Mouse (Mus musculus) neural tube, embryonic 14.5 days (tissue): ENCODE measurements around the gene Slc7a15. TPM values are rescaled to one million over a fixed set of nuclear protein-coding genes. Genes with fewer than 3 reads are reported as not detected.
"Not testable (repeated sequence)": the region's sequence is repeated elsewhere in the genome, so short reads cannot be mapped to it uniquely, and the experiment has no call there.

Source experiments
- ATAC-seq: fragments of 200-750 bp; cut with Nextera tagmentation; 2 replicates; pipeline ENCODE4 v1.8.0; 2017; ENCODE audit warnings: low read depth, mild to moderate bottlenecking, moderate TSS enrichment, moderate library complexity
- H3K27ac ChIP-seq: fragments of 300-500 bp; sonication (generic); 2 replicates; pipeline ENCODE4 v1.5.1; 2014; ENCODE audit warnings: low read depth, mild to moderate bottlenecking, control low read depth, low read length, moderate library complexity, mixed read lengths
- H3K27me3 ChIP-seq: fragments of 300-500 bp; sonication (generic); 2 replicates; pipeline ENCODE4 v1.6.1; 2014; ENCODE audit warnings: low read length; ENCODE audit not compliant: control insufficient read depth, insufficient read depth
- H3K36me3 ChIP-seq: fragments of 300-500 bp; sonication (generic); 2 replicates; pipeline ENCODE4 v1.6.1; 2014; ENCODE audit warnings: low read length, mixed read lengths; ENCODE audit not compliant: control insufficient read depth, insufficient read depth
- H3K4me1 ChIP-seq: fragments of 300-500 bp; sonication (generic); 2 replicates; pipeline ENCODE4 v1.6.1; 2014; ENCODE audit warnings: low read length; ENCODE audit not compliant: control insufficient read depth, insufficient read depth
- H3K4me2 ChIP-seq: fragments of 300-500 bp; sonication (generic); 2 replicates; pipeline ENCODE4 v1.6.1; 2014; ENCODE audit warnings: mild to moderate bottlenecking, low read depth, low read length, control low read depth
- H3K4me3 ChIP-seq: fragments of 300-500 bp; sonication (generic); 2 replicates; pipeline ENCODE4 v1.5.1; 2014; ENCODE audit warnings: low read depth, low read length, control low read depth, mixed read lengths
- H3K9ac ChIP-seq: fragments of 300-500 bp; sonication (generic); replicated peaks from 2 replicates; pipeline ENCODE4 v1.6.1; 2014; ENCODE audit warnings: low read depth, mild to moderate bottlenecking, control low read depth, low read length, mixed read lengths
- H3K9me3 ChIP-seq: fragments of 300-500 bp; sonication (generic); 2 replicates; pipeline ENCODE4 v1.6.1; 2016; ENCODE audit warnings: low read length; ENCODE audit not compliant: control insufficient read depth
- WGBS: fragments of 180-500 bp; shearing (Covaris S2); extraction: QIAGEN DNeasy Blood & Tissue Kit; methylation state at CpG from one replicate; pipeline ENCODE4 v1.1.7; 2014; 5-methylcytosine and 5-hydroxymethylcytosine counted together
- polyA plus RNA-seq: library from polyadenylated mRNA; unstranded; fragments of >200 nt; fragmentation: Nextera tagmentation; extraction: Ambion mirVana; gene quantifications from 2 replicates; pipeline ENCODE4 v1.2.1, GENCODE M21; 2014

Gene Slc7a15
- polyA plus RNA-seq, 1 experiment from 2014 or later, result not detected

DNA sequence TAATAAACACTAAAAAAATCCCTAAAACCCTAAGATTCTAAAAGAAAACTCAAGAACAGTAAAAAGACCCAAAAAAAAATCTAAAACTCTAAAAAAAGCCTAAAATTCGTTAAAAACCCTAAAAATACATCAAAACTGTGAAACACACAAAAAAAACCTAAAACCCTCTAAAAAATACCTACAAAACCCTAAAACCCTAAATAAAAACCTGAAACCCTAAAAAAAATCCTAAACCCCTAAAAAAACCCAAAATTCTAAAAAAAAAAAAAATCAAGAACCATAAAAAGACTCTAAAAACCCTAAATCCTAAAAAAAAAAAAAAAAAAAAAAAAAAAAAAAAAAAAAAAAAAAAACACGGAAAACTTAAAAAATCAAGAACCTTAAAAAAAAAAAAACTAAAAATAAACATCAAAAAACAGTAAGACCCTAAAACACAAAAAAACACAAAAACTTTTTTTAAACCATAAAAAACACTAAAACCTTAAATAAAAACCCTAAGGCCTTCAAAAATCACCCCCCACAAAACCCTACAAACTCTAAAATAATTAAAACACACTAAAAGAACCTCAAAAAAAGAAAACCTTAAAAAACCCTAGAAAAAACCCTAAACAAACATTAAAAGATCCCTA is 34.0 kb upstream of the Slc7a15 start:
- no peak for ATAC-seq
- WGBS, result 97% methylated on average over 2 of the region's 2 CpGs
- Histone ChIP-seq H3K9ac (no peak overlapping the region), H3K36me3 (no peaks in the 10 kb centered on the region), H3K27ac (no peak overlapping the region), H3K4me1 (no peaks in the 10 kb centered on the region), H3K4me2 (no peak overlapping the region), H3K4me3 (no peak overlapping the region), H3K27me3 (no peaks in the 10 kb centered on the region), H3K9me3 (no peaks in the 10 kb centered on the region)

DNA sequence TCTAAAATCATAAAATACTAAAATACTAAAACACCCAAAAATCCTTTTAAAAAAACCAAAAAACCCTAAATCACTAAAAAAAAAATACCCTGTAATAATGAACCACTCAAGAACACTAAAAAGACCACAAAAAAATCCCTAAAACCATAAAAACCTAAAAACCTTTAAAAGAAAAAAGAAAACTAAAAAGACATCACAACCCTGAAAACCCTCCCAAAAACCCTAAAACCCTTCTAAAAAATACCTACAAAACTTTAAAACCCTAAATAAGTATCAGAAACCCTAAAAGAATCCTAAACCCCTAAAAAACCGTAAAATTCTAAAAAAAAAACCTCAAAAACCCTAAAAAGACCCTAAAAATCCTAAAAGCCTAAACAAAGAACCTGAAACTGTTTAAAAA is 32.8 kb upstream of the Slc7a15 start:
- Histone ChIP-seq H3K9ac (no peak overlapping the region), H3K27ac (no peak overlapping the region), H3K27me3 (no peaks in the 10 kb centered on the region), H3K4me1 (no peaks in the 10 kb centered on the region), H3K4me3 (no peak overlapping the region), H3K4me2 (no peak overlapping the region), H3K9me3 (no peaks in the 10 kb centered on the region), H3K36me3 (no peaks in the 10 kb centered on the region)
- no peak for ATAC-seq
- 94% methylated on average over 1 of the region's 1 CpGs for WGBS

DNA sequence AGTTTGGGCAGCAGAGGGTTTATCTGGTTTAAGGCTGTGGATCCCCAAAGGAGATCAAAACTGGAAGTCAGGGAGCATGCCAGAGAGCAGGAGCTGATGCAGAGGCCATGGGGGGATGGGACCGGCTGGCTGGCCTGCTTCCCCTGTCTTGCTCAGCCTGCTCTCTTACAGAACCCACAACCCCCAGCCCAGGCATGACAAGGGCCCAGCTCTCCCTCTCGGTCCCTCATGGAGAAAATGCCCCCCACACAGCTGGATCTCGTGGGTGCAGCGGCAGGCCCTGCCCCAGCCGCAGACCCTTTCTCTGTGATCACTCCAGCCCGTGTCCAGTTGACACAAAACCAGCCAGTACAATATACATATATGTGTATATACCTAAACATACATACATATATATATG is 30.7 kb upstream of the Slc7a15 start:
- Histone ChIP-seq H3K4me1 (no peaks in the 10 kb centered on the region), H3K27me3 (no peaks in the 10 kb centered on the region), H3K4me2 (no peak overlapping the region), H3K4me3 (no peak overlapping the region), H3K9me3 (no peaks in the 10 kb centered on the region), H3K9ac (no peak overlapping the region), H3K36me3 (no peaks in the 10 kb centered on the region), H3K27ac (no peak overlapping the region)
- no peak for ATAC-seq
- 99% methylated on average over 6 of the region's 6 CpGs for WGBS

DNA sequence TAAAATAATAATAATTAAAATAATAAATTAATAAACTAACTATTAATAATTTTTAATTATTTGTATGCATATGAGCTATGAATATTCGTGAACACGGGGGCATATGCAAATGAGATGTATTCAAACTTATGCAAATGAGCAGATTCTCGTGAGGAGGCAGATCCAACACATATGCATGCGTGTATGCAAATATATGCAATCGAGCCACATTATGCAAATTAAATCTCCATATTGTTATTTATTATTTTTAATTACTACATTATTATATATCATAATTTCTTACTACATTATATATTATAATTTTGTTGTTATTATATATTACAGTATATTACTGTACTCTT is 21.8 kb upstream of the Slc7a15 start:
- Histone ChIP-seq H3K4me3 (no peak overlapping the region), H3K9me3 (no peaks in the 10 kb centered on the region), H3K4me2 (no peak overlapping the region), H3K27ac (no peak overlapping the region), H3K36me3 (no peaks in the 10 kb centered on the region), H3K27me3 (no peaks in the 10 kb centered on the region), H3K4me1 (no peaks in the 10 kb centered on the region), H3K9ac (no peak overlapping the region)
- 87% methylated on average over 5 of the region's 5 CpGs for WGBS
- no peak for ATAC-seq

DNA sequence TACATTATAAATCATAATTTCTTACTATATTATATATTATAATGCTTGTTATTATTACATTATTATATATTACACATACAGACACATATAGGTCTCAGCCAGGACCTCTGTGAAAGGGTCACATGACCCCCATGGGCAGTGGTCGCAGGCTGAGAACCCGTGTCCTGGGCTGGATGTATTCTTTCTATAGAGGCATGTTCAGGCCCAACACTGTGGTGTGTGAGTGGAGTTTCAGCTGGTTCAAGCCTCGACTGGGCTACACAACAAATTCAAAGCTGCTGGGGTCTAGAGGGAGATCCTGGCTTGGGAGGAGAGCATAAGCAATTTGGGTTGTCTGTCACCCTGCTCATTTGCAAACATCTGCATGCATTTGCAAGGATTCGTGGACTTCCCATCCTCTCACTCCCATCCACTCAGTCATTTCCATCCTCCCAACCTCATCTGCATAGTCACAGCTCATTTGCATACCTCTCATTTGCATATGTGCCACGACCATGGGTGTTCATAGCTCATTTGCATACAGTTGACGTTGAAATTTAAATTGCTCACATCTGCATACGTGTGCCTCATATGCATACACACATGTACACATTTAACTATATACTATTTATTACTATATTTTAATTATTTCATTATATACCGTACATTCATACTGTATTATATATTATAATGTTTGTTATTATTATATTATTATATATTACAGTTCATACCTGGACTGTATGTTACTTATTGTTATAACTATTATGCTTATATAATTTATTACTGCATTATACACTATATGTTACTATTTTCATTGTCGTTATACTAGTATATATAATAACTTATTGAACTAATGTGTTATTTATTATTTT is 21.2 kb upstream of the Slc7a15 start:
- no peaks in the 10 kb centered on the region for H3K27me3 ChIP-seq
- no peaks in the 10 kb centered on the region for H3K36me3 ChIP-seq
- 79% methylated on average over 9 of the region's 9 CpGs for WGBS
- H3K4me1 ChIP-seq, result no peaks in the 10 kb centered on the region
- no peak overlapping the region for H3K4me3 ChIP-seq
- H3K4me2 ChIP-seq, result no peak overlapping the region
- H3K27ac ChIP-seq, result no peak overlapping the region
- peak; percentile 78 for ATAC-seq
- H3K9me3 ChIP-seq, result no peaks in the 10 kb centered on the region
- no peak overlapping the region for H3K9ac ChIP-seq

DNA sequence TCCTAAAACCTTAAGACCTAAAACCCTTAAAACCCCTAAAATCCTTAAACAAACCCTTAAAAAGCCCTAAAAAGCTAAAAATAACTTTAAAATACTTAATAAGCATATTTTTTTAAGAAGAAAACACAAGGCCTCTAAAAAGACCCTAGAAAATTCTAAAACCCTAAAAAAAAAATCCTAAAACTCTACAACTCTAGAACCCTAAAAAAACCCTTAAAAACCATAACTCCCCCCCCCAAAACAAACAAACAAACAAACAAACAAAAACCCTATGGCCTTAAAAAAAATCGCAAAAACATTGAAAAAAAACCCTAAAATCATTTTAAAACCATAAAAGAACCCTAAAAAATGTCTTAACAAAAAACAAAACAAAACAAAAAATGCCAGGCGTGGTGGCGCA is 19.4 kb upstream of the Slc7a15 start:
- ATAC-seq, result no peak
- H3K9me3 ChIP-seq, result no peaks in the 10 kb centered on the region
- 94% methylated on average over 3 of the region's 3 CpGs for WGBS
- no peaks in the 10 kb centered on the region for H3K4me1 ChIP-seq
- H3K36me3 ChIP-seq, result no peaks in the 10 kb centered on the region
- H3K9ac ChIP-seq, result no peak overlapping the region
- no peaks in the 10 kb centered on the region for H3K27me3 ChIP-seq
- H3K27ac ChIP-seq, result no peak overlapping the region
- no peak overlapping the region for H3K4me2 ChIP-seq
- H3K4me3 ChIP-seq, result no peak overlapping the region

DNA sequence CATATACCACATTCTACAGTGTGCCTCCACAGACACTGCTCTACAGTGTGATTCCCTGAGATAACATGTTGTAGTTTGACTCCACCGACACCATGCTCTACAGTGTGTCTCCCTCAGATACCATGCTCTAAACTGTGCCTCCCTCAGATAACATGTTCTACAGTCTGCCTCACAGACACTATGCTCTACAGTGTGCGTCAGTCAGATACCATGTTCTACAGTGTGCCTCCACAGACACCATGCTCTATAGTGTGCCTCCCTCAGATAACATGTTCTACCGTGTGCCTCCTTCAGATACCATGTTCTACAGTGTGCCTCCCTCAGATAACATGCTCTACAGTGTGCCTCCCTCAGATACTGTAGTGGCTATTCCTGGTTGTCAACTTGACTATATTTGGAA is 10.2 kb upstream of the Slc7a15 start:
- H3K27me3 ChIP-seq, result no peaks in the 10 kb centered on the region
- no peak overlapping the region for H3K4me2 ChIP-seq
- no peaks in the 10 kb centered on the region for H3K4me1 ChIP-seq
- H3K9ac ChIP-seq, result no peak overlapping the region
- H3K4me3 ChIP-seq, result no peak overlapping the region
- over 99% methylated on average over 3 of the region's 3 CpGs for WGBS
- no peak overlapping the region for H3K27ac ChIP-seq
- H3K9me3 ChIP-seq, result no peaks in the 10 kb centered on the region
- H3K36me3 ChIP-seq, result no peaks in the 10 kb centered on the region
- ATAC-seq, result no peak

DNA sequence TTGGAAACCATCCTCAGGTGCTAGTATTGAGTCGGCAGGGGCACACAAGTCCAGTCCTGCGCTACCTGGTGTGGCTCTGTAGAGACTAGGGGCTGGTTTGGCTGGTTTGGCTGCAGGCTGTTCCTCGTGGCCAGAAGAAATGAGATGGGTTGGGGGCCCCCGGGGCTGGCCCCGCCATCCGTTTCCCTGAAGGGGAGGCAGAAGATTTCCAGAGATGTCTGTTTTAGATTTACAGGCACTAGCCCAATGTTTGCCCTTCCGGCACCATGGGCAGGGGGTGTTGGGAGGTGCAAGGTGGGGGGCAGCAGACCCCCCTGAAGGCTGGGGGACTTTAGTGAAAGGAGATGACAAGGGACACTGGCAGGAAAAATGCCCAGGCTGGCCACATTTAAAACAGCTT is 3.3 kb downstream of the Slc7a15 start:
- 92% methylated on average over 7 of the region's 7 CpGs for WGBS
- ATAC-seq, result no peak
- Histone ChIP-seq H3K9me3 (no peaks in the 10 kb centered on the region), H3K27ac (no peak overlapping the region), H3K4me1 (no peaks in the 10 kb centered on the region), H3K9ac (no peak overlapping the region), H3K4me3 (no peak overlapping the region), H3K4me2 (no peak overlapping the region), H3K36me3 (no peaks in the 10 kb centered on the region), H3K27me3 (no peaks in the 10 kb centered on the region)

DNA sequence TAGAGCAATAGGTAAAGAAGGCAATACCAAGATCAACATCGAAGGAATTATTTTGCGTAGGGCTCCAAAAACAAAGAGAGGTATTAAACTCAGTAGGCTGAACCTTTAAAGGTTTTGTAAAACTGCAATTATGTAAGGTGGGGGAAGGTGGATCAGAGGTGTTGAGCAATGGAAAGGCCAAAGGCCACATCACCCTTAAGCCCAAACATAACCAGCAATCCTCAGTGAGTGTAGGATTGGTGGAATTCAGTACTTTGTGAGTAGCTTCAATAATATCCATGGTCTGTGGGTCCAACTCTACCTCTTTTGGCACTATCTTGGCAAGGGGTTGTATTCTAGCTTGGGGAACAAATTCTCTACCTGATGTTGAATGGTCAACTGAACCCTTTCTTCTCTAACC is 7.5 kb downstream of the Slc7a15 start:
- not testable (repeated sequence) for H3K36me3 ChIP-seq, H3K27ac ChIP-seq, ATAC-seq, H3K4me2 ChIP-seq, H3K4me3 ChIP-seq, H3K4me1 ChIP-seq, H3K9ac ChIP-seq, H3K27me3 ChIP-seq, H3K9me3 ChIP-seq
- 96% methylated on average over 2 of the region's 2 CpGs for WGBS
